Mouse (Mus musculus): ENCODE results near the gene Gcnt4.
A peak's percentile ranks its signal among the peaks of the same experiment; 100 is the strongest.

Gcnt4 gene

DNA sequence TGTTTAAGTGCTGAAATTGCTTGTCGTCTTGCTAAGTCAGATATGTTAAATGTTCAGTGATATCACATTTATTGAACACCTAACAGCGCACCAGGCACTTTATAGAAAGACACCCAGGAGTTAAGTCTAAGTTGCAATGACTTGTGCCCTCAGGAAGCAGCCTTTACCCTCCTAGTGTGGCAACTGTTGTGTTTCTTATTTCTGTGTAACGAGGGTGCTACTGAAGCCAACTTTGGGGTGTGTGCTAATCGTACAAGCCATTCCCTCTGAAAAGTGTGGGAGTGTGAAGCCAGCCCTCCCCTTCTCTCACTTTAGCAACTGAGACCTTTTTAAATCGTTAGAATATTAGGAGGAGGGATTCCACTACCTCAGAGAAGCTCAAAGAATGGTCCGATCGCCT lies 23.2 kb downstream of the Gcnt4 start:
- DNase-seq (ENCODE audit: low spot score in 2 of 2) = no peak

DNA sequence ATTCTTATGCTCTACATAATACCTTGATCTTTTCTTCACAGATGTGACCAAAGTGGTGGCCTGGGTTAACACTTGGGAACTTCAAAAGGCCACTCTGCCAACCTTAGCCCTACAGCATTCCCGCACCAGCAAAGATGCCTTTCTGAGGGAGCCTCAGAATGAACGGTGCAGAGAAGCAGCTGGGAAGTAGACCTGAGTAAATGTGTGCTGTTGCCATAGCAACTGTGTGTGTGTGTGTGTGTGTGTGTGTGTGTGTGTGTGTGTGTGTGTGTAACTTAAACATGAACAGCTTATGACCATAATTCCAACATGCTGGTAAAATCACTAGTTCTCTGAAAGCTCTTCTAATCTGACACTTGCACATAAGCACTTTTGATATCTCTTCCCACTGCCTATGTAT lies 27.4 kb downstream of the Gcnt4 start:
- DNase-seq (ENCODE audit: low spot score in 2 of 2) = no peak

DNA sequence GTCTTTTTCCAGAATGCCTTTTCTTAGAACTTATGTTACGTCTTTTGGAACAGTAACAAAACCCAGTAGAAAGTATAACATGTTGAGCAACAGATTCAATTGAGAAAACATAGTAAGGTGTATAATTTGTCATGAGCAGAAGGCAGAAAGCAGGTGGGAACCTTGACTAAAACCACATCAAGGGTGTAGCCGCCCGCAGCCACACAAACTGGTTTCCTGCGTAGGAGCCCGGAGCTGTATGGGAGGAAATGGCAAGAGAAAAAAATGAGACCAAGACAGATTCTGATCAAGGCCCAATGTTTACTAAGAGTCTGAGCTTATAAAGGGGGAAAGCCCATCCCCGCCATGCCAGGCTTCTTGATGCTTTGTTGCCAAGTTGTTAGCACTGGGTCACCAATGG lies 32.0 kb downstream of the Gcnt4 start:
- peak; percentile 80 to 83 for DNase-seq (ENCODE audit: low spot score in 2 of 2)

DNA sequence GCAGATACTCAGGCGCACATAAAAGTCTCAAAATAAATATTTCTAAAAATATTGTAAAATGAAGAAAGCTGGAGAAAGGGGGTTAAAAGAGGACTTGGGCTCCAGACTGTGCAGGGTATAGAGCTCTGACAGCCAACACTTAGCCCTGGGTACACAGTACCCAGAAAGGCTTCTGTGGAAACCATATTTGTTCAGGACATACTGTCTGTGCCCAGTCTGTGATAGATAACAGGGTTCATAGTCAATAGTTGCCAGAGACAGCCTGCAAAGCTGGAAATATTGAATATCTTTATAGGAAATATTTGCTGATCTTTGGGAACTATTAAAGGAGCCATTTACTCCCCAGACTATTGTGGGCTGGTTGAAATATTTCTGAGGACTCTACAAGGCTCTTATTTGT lies 35.5 kb downstream of the Gcnt4 start:
- DNase-seq (ENCODE audit: low spot score in 2 of 2) = no peak

- no peak for DNase-seq (ENCODE audit: low spot score in 2 of 2)
Measured at GRCm38 (mm10) chr13:96961366-96962157, 37.1 kb downstream of the Gcnt4 start.

DNA sequence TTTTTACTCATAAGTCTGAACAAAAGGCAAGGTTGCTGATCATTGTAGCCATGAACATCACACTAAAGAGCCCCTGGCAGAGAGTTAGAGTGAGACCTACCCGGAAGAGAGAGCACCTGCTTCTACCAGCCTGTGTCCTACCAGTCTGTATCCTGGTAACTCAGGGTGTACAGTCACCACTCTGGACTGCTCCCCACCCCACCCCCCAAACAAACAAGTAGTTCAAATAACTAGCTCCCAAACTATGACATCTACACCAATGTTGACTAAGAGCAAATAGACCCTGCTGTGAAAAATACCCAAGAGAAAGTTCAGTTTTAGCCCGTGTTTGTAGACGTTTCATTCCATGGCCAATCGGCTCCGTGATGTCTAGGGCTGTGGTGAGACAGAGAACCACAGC lies 38.3 kb downstream of the Gcnt4 start:
- no peak for DNase-seq (ENCODE audit: low spot score in 2 of 2)

DNA sequence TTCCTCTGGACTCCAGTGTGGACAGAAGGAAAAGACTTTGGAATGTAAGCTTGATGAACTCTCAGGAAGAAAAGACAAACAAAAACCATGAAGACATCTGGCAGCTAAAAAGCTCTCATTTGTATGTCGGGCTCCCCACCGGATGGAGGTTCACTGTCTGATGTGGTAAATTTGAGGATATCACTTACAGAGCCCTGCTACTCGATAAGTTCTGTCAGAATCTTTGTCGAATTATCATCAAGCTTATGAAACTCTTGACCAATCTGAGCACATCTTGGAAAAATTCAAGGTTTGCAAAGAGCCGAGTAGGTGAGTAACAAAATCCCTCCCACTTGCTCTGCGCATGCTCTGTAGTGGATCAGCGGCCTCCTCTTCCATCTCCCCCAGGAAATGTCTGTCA lies 40.5 kb downstream of the Gcnt4 start:
- DNase-seq (ENCODE audit: low spot score in 2 of 2) = no peak

DNA sequence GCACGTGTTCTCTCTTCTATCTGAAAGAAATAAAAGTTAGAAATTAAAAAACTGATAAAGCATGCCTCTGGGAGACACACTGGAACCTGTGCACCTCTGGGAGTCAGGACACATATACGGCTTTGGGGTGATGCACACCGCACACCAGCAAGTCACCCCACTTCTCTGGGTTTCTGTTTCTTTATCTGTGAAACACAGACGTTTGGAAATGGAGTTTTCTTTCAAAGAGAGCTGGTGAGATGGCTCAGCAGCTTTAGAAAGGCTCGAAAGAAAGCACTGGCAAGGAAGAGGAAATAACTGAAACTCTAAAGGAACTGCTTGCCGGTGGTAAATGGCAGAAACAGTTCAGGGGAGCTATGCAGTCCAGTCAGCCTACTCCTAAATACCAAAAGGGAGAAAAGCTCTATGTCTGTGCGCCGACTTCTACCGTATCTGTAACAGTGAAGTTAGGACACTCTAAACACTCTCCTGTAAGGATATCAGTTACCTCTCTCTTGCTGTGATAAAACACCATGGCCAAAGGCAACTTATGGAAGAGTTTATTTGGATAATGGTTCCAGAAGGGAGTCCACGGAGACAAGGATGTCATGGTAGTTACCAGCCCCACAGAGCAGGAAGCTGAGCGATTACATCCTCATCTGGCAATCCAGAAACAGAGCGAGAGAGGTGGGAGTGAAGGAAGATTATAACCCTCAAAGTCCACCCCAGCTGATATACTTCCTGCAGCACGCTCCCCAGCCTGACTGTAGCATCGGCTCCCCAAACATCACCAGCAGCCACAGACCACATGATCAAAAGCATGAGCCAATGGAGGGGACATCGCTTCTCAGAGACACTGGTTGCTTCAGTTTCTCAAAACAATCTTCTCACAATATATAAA lies 42.0 kb downstream of the Gcnt4 start:
- no peak for DNase-seq (ENCODE audit: low spot score in 2 of 2)

- no peak for DNase-seq (ENCODE audit: low spot score in 2 of 2)
Measured at GRCm38 (mm10) chr13:96967091-96967490, 42.6 kb downstream of the Gcnt4 start.

DNA sequence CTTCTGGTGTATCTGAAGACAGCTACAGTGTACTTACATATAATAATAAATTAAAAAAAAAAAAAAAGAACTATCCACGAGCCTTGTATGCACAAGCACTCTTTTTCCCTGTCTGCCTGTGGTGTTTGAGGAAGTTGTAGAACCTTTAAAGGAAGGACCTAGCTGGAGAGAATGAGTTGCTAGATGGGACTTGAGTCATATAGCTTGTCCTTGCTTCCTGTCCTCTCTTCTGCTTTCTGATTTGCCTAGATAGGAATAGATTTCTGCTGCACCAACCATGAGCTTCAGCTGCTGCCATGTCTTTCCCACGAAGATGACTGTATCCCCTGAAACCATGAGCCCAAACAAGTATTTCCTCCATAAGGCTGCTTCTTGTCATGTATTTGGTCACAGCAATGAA lies 43.3 kb downstream of the Gcnt4 start:
- no peak for DNase-seq (ENCODE audit: low spot score in 2 of 2)

GRCm38 (mm10) chr13:96971076-96971475 lies 46.6 kb downstream of the Gcnt4 start:
- no peak for DNase-seq (ENCODE audit: low spot score in 2 of 2)

DNA sequence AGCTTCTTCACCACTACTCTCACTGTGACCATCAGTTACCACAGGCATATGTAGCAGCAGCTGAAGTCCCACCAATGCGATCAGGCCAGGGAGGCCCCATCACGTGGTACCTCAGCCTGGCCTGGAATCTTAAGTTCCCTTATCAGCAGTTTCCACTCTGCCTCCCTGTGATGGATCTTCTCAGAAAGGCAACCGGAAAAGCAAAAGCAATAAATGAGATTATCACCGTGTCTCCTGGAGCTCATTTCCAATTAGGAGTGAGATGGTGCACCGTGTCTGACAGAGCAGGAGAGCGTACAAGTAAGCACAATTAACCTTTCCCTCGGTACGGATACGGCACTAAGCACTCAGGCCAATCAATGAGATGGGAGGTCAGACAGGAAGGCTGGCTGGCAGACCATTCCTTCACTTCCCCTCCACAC lies 47.4 kb downstream of the Gcnt4 start:
- no peak for DNase-seq (ENCODE audit: low spot score in 2 of 2)

- no peak for DNase-seq (ENCODE audit: low spot score in 2 of 2)
Measured at GRCm38 (mm10) chr13:96973318-96973717, 48.8 kb downstream of the Gcnt4 start.

DNA sequence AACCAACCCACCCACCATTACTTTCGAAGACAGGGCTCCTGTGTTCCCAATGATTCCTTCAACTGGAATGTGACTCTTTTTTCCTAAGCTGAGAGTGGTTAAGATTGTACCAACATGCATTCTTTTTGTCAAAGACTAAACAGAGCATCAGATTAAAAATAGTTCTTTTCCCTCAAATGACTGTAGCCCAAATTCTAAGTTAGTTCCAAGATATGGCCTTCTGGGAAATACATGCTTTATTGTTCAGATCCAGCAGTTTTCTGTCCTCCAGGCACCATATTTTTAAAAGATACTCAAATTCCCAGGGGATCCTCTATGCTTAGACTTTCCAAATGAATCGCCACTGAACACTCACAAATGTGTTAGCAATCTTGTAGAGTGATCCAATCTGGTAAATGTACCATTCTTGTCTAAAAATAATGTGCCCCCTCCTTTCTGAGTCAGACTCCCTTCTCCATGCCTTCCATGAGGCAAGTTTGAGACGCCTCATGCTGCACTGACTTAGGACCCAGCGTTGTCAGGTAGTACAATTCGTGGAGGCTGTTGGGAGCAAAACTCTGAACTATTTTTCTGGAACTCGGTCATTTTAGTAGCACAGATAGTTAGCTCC lies 52.6 kb downstream of the Gcnt4 start:
- DNase-seq (ENCODE audit: low spot score in 2 of 2) = no peak

- DNase-seq (ENCODE audit: low spot score in 2 of 2) = no peak
Measured at GRCm38 (mm10) chr13:96980561-96980960, 56.1 kb downstream of the Gcnt4 start.

DNA sequence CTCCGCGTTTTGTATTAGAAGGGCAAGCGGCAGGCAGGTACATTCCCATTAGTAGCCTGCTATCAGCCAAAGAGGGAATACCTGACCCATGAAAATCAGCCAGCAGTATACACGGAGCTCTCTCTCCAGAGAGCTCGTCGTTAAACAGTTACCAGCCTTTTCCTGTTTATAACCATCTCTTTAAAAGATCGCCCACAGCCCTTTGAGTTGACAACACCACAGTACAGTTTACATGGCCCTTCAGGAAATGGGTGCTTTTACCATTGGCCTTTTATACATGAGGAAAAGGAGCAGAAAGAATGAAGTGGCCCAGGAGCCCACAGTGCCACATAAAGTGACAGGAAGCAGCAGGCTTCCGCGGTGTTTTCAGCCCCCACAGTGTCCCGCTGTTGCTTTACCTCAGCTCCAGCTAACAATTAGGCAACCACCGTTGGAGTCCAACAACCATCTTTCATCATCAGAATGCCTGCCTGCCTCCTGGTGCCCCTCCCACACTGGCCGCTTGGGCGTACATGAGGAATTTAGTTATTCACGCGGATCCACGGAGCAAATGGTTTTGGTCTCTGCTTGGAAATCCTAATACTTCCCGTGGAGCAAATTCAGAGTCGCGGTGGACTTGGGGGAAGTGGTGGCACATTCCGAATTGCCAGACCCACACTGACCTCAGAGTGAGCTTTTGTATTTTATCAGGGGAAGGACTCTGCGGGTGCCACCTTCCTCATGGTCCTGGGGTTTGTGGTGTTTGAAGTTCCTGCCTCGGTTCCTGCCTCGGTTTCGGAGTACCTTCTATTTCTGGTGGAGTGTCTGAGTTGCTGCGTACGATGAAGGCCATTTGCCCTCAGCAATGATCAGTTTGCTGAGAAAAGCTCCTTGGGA lies 59.0 kb downstream of the Gcnt4 start:
- DNase-seq (ENCODE audit: low spot score in 2 of 2) = peak in 1 of 2 experiments; percentile 16

DNA sequence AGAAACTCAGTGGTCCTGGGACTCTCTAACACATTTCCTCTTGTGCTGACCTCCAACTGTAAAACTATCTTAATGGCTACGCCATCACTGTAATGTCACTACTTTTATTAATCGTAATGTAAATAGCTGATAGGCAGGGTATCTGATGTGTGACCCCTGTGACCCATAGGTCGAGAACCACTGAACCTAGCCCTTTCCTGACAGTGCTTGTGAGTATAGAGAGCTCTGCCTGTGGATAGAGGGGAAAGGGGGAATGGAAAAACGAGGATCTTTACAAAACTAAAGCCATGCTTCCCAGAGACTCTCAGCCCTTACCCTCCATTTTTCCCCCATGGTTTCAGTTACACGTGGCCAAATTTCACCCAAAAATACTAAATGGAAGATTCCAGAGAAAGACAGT lies 60.2 kb downstream of the Gcnt4 start:
- no peak for DNase-seq (ENCODE audit: low spot score in 2 of 2)

GRCm38 (mm10) chr13:96985599-96986275 lies 61.2 kb downstream of the Gcnt4 start:
- DNase-seq (ENCODE audit: low spot score in 2 of 2) = no peak

GRCm38 (mm10) chr13:96989129-96989528 lies 64.6 kb downstream of the Gcnt4 start:
- no peak for DNase-seq (ENCODE audit: low spot score in 2 of 2)

DNA sequence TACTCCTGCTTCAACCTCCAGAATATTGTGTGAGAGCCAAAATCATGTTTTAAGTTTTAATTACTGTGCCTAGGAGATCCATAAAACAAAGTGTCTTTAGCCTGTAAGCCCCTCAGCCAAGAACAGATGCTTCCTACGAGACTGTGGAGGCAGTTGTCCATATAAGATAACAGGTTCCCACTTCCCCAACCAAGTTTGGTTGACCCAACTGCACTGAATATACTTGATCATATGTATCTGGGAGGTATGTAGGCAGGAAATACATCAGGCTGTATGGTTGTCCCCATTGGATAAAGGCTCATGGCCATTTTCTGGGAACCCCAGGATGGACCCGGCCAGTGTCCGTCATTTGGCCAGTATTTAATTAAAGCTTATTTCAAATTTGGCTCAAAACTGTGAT lies 65.6 kb downstream of the Gcnt4 start:
- DNase-seq (ENCODE audit: low spot score in 2 of 2) = no peak
